Mouse (Mus musculus) C2C12 (cell line): ENCODE results near the gene Slc9a5.

Experiments used
- CEBPB ChIP-seq: IDR thresholded peaks from one replicate; pipeline ENCODE4 v1.6.1; 2011; ENCODE audit warnings: low read depth, mild to moderate bottlenecking, control low read depth, moderate library complexity
- CTCF ChIP-seq: IDR thresholded peaks from one replicate; pipeline ENCODE4 v1.5.1; 2011; ENCODE audit not compliant: control insufficient read depth, insufficient read depth, insufficient read length
- MYOG ChIP-seq: IDR thresholded peaks from one replicate; pipeline ENCODE4 v1.6.1; 2011; ENCODE audit not compliant: control insufficient read depth, insufficient read length; ENCODE audit errors: extremely low read depth
- USF1 ChIP-seq: IDR thresholded peaks from one replicate; pipeline ENCODE4 v1.6.1; 2011; ENCODE audit warnings: low read depth, mild to moderate bottlenecking, control low read depth, moderate library complexity

DNA sequence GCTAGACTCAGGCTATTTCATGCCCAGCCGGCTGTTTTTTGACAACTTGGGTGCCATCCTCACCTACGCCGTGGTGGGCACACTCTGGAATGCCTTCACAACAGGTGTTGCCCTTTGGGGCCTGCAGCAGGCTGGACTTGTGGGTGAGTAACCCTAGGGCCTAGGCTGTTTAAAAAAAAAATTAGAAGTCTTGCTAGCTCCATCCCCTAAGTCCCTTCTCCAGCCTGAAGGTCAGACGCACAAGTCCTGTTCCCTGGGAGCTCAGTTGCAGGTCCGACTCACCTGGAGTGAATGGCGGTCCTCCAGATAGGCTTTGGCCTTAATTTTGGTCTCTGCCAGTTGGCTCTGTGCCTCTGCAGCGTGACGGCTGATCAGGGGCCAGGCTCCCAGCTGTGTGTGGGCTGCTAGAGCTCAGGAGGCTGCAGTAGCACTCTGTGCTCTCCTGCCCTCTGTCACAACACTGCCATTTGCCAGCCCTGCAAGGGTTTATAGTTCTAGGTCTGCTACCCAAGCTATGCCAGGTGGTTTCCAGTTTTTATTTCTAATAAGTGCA is 5.0 kb downstream of the Slc9a5 start:
- TF ChIP-seq CTCF (no peak), MYOG (no peak), CEBPB (no peak), USF1 (no peak)
